Mouse (Mus musculus) spleen, adult 2 months (tissue): ENCODE results near the gene Atxn7l2. TPM values are rescaled to one million over a fixed set of nuclear protein-coding genes. Genes with fewer than 3 reads are reported as not detected.

Source experiments
- DNase-seq, 2 experiments: peaks; one replicate each; pipeline versions ENCODE4 v3.0.0 to v3.0.0-alpha.2; 2012 to 2021; ENCODE audit warnings: low spot score in 2 of 2, low read depth in 1 of 2
- H3K27ac ChIP-seq: fragments of 200-500 bp; 2 replicates; pipeline ENCODE4 v1.5.1; 2012; ENCODE audit warnings: low read length, inconsistent platforms; ENCODE audit not compliant: insufficient read depth
- H3K27me3 ChIP-seq: fragments of 200-500 bp; 2 replicates; pipeline ENCODE4 v1.6.1; 2012; ENCODE audit warnings: mild to moderate bottlenecking, moderate library complexity, low read length, inconsistent platforms; ENCODE audit not compliant: control insufficient read depth, insufficient read depth
- H3K36me3 ChIP-seq: fragments of 200-500 bp; 2 replicates; pipeline ENCODE4 v1.6.1; 2012; ENCODE audit warnings: mild to moderate bottlenecking, low read length, inconsistent platforms; ENCODE audit not compliant: control insufficient read depth, insufficient read depth
- H3K4me1 ChIP-seq: fragments of 200-500 bp; 2 replicates; pipeline ENCODE4 v1.6.1; 2011; ENCODE audit warnings: inconsistent platforms; ENCODE audit not compliant: control insufficient read depth, insufficient read depth, insufficient read length
- H3K4me3 ChIP-seq: fragments of 200-500 bp; 2 replicates; pipeline ENCODE4 v1.5.1; 2011; ENCODE audit warnings: mild to moderate bottlenecking, inconsistent platforms; ENCODE audit not compliant: insufficient read depth, insufficient read length; ENCODE audit errors: extremely low read depth
- CTCF ChIP-seq: fragments of 200-500 bp; IDR thresholded peaks from 2 replicates; pipeline ENCODE4 v1.5.1; 2011; ENCODE audit warnings: mild to moderate bottlenecking, inconsistent platforms; ENCODE audit not compliant: insufficient read depth, insufficient read length, insufficient replicate concordance; ENCODE audit errors: extremely low read depth
- POLR2A ChIP-seq: fragments of 200-500 bp; IDR thresholded peaks from 2 replicates; pipeline ENCODE4 v1.6.1; 2011; ENCODE audit warnings: low read depth, low read length, inconsistent platforms
- WGBS: fragments of 180-500 bp; shearing (Covaris S2); methylation state at CpG from one replicate; pipeline ENCODE4 v1.1.7; 2018; 5-methylcytosine and 5-hydroxymethylcytosine counted together
- polyA plus RNA-seq: library from polyadenylated mRNA; depleted of rRNA; stranded (reverse); fragments of >200 nt; gene quantifications from 2 replicates; pipeline ENCODE4 v1.2.3, GENCODE M21; 2012

Gene Atxn7l2
- polyA plus RNA-seq, 1 experiment, result 8.2 TPM

- H3K36me3 ChIP-seq, result no peaks in the 10 kb centered on the region
- no peak for DNase-seq
- H3K27ac ChIP-seq, result no peak overlapping the region
- no peak overlapping the region for H3K4me3 ChIP-seq
- H3K4me1 ChIP-seq, result no peaks in the 10 kb centered on the region
- H3K27me3 ChIP-seq, result no peaks in the 10 kb centered on the region
- WGBS, result 85% methylated on average over 7 of the region's 7 CpGs
- TF ChIP-seq POLR2A (no peak), CTCF (no peak)
Measured at GRCm38 (mm10) chr3:108178756-108179715, 31.7 kb downstream of the Atxn7l2 start.

GRCm38 (mm10) chr3:108174672-108175531, 35.8 kb downstream of the Atxn7l2 start:
- no peak for DNase-seq
- Histone ChIP-seq H3K4me1 (no peaks in the 10 kb centered on the region), H3K4me3 (no peak overlapping the region), H3K36me3 (no peaks in the 10 kb centered on the region), H3K27me3 (no peaks in the 10 kb centered on the region), H3K27ac (no peak overlapping the region)
- 66% methylated on average over 14 of the region's 14 CpGs for WGBS
- TF ChIP-seq CTCF, result no peak
- TF ChIP-seq POLR2A, result no peak

GRCm38 (mm10) chr3:108169199-108169598, 41.5 kb downstream of the Atxn7l2 start:
- no peaks in the 10 kb centered on the region for H3K27me3 ChIP-seq
- TF ChIP-seq CTCF (no peak), POLR2A (no peak)
- H3K4me1 ChIP-seq, result peaks cover 4% of the 10 kb centered on the region; the same call in 1 of the 2 replicates
- WGBS, result 41% methylated on average over 3 of the region's 3 CpGs
- no peaks in the 10 kb centered on the region for H3K36me3 ChIP-seq
- no peak overlapping the region for H3K27ac ChIP-seq
- no peak overlapping the region for H3K4me3 ChIP-seq
- no peak for DNase-seq

- Histone ChIP-seq H3K27ac (no peak overlapping the region), H3K4me3 (no peak overlapping the region), H3K36me3 (no peaks in the 10 kb centered on the region), H3K4me1 (peaks cover 4% of the 10 kb centered on the region; the same call in 1 of the 2 replicates), H3K27me3 (no peaks in the 10 kb centered on the region)
- TF ChIP-seq CTCF (no peak), POLR2A (no peak)
- 58% methylated on average over 14 of the region's 14 CpGs for WGBS
- no peak for DNase-seq
Measured at GRCm38 (mm10) chr3:108167499-108167898, 43.2 kb downstream of the Atxn7l2 start.

- no peak overlapping the region for H3K27ac ChIP-seq
- 24% methylated on average over 11 of the region's 11 CpGs for WGBS
- no peaks in the 10 kb centered on the region for H3K27me3 ChIP-seq
- no peaks in the 10 kb centered on the region for H3K36me3 ChIP-seq
- no peak overlapping the region for H3K4me3 ChIP-seq
- peaks cover 4% of the 10 kb centered on the region; the same call in 1 of the 2 replicates for H3K4me1 ChIP-seq
- no peak for DNase-seq
- TF ChIP-seq CTCF (no peak), POLR2A (no peak)
Measured at GRCm38 (mm10) chr3:108166486-108167211, 44.1 kb downstream of the Atxn7l2 start.
